Mouse (Mus musculus) embryo, embryonic 9.5 days (tissue): ENCODE results near the gene 4930444G20Rik.
"Not testable (repeated sequence)": the region's sequence is repeated elsewhere in the genome, so short reads cannot be mapped to it uniquely, and the experiment has no call there.

Source experiments
- DNase-seq: peaks from one replicate; pipeline ENCODE4 v3.0.0-alpha.2; 2017; ENCODE audit errors: extremely low spot score

The 4930444G20Rik gene

DNA sequence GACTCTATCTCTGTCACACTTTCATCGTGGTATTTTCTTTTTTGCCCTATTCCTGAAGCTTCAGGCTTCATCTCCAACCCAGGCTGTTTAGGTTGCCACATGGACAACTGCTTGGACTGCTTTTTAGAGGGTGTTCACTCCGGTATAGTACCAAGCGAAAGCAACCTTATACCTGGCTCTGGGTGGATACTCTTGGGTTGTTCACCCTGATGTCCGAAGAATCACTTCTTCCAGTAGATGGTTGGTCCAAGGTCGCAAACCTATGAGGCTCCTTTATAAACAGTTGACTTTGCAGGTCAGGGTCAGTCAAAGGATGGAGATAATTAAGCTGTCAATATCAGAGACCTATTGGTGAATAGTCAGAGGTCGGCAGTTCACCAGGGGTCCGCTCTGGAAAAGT, at the start of gene 4930444G20Rik:
Gene 4930444G20Rik, minus strand, starts transcription at position 101 of the 400 bp plus-strand sequence.
- DNase-seq, result not testable (repeated sequence)

DNA sequence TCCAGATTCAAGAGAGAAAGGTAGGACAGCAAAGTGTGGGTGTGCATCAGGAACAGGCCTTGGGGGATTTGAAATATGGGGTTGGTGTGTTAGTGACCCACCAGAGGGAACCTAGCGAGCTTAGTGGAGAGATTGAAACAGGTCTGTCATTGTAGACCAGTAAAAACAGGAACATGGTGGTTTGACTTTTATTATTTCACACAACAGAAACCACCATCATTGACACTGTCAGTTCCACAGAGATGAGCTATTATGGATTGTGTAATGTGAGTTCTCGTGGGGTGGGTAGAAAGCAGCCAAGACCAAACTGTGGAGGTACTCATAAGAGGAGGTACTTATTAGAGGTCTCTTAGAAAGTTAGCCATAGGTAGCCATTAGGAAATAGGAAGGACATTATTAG, 6.7 kb upstream of the 4930444G20Rik start:
- no peak for DNase-seq

GRCm38 (mm10) chr10:22072739-22073138, 4.9 kb upstream of the 4930444G20Rik start:
- DNase-seq, result no peak

- no peak for DNase-seq
Observed at GRCm38 (mm10) chr10:22070576-22070975, 2.7 kb upstream of the 4930444G20Rik start.

DNA sequence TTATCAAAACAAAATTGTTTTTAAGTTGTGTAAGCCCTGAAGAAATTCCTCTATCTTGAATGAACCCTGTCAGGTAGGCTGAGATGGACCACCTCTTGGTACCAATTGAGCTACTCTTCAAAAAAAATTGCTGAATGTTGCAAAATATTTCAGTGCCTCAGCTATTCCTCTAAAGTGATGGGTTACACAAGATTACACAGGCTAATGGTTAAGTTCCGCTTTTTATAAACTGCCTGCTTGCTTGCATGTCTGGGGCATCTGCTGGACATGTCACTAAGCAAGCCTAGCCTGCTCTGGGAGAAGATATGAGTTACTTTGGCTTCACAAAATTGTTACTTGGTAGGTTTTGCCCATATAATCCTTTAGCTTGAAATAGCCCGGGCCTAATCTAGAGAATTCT, 2.3 kb upstream of the 4930444G20Rik start:
- no peak for DNase-seq

DNA sequence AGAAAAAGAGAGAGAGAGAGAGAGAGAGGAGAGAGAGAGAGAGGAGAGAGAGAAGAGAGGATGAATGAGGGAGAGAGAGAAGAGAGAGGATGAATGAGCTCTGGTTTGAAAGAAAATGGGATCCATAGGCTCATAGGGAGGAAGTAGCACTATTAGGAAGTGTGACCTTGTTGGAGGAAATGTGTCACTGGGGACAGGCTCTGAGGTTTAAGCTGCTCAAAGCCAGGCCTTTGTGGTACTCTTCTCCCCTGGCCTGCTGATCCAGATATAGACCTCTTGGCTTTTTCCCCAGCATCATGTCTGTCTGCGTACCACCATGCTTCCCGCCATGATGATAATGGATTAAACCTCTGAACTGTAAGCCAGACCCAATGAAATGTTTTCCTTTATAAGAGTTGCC, 8.5 kb downstream of the 4930444G20Rik start:
- DNase-seq, result no peak

DNA sequence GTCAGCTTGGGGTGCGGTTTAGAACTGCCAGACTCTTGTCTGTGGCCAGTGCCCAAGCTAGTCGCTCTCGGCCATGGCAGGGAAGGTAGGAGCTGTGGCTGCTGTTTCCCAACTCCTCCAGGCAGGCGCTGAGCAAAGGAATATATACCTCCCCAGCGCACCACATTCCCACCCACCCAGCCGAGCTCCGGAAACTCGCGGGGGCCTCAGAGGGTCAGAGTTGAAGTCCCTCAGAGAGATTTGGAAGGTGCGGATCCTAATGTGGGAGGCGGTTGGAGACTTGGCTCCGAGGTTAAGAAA, 8.9 kb downstream of the 4930444G20Rik start:
- no peak for DNase-seq

DNA sequence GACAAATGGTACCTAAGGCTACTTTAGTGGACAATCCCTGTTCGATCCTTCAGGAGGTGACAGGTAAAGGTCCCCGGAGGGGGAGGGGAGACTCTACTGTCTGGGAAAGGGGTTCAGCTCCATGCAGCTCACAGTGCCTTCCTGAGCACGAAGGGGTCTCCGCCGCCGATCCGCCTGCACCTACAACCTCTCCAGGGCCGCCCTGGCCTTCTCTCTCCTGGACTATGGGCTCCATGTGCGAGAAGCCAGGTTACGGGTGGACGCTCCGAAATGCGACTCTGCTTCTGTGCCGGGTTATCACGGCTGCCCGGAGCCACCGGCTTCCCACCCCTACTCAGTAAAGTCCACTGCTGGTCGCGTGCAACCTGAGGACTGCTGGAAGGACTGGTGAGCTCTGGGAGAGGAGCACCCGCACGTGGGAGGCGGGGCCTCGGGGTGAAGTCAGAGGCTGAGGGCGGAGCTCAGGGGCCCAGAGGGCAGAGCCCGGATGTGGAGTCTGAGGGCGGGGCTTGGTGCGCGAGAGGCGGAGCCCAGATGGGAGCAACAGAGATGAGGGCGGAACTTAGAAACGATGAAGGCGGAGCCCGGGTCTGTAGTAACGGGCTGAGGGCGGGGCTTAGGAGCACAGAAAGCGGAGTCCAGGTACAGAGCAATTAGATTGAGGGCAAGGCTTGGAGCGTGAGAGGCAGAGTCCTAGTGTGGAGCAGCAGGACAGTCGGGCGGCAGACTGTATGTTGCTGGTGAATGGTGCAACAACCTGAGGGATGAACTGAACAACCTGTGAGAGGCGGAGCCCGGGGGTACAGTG, 9.5 kb downstream of the 4930444G20Rik start:
- DNase-seq, result peak; percentile 96

DNA sequence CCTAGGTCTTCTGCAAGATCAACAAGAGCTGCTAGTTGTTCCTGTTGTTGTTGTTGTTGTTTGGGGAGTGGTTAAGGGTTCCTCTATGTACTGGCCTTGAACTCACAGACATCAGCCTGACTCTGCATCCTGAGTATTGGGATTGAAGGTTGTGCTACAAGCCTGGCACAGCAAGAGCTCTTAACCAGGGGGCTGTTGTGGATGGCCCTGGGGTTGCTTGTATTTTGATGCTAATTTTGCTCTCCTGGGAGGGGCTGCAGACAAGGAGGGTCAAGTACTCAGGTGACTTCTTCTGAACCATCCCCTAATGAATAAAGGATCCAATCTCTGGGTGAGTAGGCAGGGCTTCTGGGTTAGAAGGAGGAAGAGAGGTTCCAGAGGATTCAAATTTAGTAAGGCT, 12.6 kb downstream of the 4930444G20Rik start:
- DNase-seq, result no peak

- peak; percentile 60 for DNase-seq
Observed at GRCm38 (mm10) chr10:22036256-22036655, 31.6 kb downstream of the 4930444G20Rik start.

DNA sequence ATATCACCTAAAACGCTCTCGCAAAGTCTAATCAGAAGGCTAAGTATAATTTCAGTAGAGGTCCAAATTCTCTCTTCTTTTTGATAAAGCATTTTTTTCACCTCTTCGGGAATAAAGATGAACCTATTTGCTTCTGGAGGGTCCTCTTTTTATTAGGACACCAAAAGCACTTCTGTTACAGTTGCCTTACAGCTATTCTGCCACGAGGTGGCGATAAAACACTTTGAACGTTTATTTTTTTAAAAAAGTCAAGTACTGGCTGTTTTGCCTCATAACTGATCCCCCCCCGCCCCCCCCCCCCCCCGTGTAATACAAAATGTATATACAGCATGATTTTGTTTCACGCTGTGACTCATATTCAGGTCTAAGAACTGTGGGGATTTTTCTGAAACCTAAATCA, 33.6 kb downstream of the 4930444G20Rik start:
- DNase-seq, result no peak

DNA sequence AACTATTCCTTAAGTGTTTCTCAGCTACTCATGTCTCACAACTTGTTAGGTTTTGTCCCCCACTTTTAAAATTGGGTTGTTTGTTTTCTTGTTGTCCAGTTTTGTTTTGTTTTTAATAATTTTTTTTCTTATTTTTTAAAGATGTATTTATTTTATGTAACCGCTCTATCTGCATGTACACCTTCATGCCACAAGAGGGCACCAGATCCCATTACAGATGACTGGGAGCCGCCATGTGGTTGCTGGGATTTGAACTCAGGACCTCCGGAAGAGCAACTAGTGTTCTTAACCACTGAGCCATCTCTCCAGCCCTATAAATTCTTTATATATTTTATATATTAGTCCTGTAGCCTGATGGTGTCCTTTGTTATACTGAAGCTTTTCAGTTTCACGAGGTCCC, 49.3 kb downstream of the 4930444G20Rik start:
- no peak for DNase-seq

DNA sequence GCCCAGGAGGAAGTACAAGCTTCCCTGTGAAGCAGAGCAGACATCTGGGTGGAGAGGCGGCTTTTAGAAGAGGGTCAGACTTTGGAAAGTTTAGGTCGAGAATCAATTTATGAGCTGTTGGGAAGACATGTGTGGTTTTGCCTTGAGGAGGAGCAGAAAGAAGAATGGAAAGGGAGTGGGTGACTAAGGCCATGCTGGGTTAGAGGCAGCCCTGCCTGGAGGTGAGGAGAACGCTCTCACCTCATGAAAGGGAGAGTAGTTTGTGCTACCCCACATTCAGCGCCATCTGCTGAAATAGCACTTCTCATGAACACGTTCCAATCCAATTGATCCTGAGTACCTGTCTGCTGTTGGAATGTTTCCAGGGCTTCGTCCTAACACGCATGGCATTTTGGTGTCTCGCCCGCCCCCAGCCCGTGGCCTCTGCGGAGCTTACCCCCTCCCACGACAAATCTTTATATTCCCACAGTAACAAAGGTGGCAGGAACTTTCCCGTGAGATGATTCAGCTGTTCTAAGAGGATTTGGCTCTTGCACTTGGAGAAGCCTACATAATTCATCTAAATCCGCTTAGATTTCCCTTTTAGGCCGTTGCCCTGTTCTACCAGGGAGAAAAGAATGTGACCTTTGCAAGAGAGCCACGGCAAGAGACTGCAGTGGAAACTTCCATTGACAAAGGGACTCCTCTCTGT, 50.3 kb downstream of the 4930444G20Rik start:
- no peak for DNase-seq
